Mouse (Mus musculus) adipocyte (in vitro differentiated cells): ENCODE measurements around the gene Pias3.
"Not testable (repeated sequence)": the region's sequence is repeated elsewhere in the genome, so short reads cannot be mapped to it uniquely, and the experiment has no call there.

Source experiments
- DNase-seq: peaks from one replicate; pipeline ENCODE4 v3.0.0-alpha.2; 2016; ENCODE audit warnings: low spot score

The Pias3 gene

GRCm38 (mm10) chr3:96729403-96729784 lies 33.2 kb downstream of the Pias3 start:
- DNase-seq: peak; percentile 48

- DNase-seq: no peak
Observed at GRCm38 (mm10) chr3:96730785-96731184, 34.6 kb downstream of the Pias3 start.

DNA sequence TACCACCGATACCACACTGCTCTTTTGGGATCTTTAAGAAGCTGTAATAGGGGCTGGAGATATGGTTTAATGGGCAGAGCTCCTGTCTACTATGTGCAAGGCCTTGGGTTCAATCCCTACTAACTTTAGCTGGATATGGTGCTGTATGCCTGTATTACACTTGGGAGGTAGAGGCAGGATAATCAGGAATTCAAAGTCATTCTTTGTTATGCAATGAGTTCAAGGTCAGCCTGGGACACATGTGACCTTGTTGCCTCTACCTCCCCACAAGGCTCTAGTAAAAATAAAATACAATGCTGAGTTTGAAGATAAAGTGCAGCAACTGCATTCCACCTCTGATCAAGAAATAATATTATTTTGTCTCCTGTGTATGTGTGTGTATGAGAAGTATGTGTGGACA lies 37.8 kb downstream of the Pias3 start:
- no peak for DNase-seq

DNA sequence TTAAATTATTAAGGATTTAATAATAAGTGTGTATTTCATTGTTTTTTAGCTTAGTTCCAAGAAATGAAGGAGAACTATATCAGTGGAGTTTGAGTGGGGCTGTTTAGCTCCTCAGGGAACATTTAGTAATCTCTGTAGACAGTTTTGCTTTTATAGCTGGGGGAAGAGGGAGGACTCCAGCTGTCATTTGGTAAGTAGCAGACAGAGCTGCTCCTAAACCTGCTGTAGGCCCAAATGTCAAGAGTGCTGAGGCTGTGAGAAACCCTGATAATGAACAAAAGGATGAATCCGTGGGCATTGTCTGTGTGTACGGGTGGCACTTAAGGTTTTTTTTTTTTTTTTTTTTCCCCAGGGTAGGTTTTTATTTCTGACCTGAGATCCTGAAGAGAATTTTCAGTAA lies 39.0 kb downstream of the Pias3 start:
- no peak for DNase-seq

DNA sequence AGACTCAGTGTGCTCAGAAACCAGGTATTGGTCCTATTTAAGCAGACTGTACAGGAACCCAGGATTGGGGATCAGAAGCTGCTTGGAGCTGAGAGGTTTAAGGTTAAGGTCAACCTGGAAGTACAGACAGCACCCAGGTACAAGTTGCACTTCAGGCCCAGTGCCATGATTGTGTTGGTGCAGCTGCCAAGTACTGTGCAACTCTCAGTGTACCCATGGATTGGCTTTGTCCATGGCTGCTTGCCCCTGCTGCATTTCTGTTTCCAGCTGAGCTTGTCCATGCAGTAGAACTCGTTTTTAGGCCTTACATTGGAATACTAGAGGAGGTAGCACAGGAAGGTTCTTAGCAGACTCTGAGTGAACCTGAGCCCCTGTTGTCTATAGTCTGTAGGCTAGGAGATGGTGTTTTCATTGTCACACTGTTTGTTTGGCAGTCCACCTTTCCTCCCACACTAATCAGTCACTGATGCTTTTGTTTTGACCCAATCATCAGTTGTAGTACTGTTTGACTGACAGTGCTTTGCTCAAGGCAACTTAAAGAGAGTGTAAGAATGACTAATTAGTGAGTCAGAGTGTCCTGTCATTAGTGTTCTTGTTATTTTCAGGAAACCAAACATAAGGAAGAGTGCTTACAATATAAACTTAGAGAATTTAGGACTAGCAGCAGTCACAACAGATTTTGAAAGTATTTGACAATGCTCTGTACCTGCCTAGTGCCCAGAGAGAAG lies 41.0 kb downstream of the Pias3 start:
- no peak for DNase-seq

- peak; percentile 65 for DNase-seq
Observed at GRCm38 (mm10) chr3:96737995-96738394, 41.8 kb downstream of the Pias3 start.

- DNase-seq: not testable (repeated sequence)
Observed at GRCm38 (mm10) chr3:96740279-96740678, 44.1 kb downstream of the Pias3 start.

GRCm38 (mm10) chr3:96744348-96744747 lies 48.2 kb downstream of the Pias3 start:
- DNase-seq: peak; percentile 48

GRCm38 (mm10) chr3:96746829-96747228 lies 50.6 kb downstream of the Pias3 start:
- no peak for DNase-seq
